30 mouse cellular contexts compared by ENCODE assay signal in genomic region chr13:23510127-23510526, GRCm38 (mm10). TPM values are rescaled to one million over a fixed set of nuclear protein-coding genes. Genes with fewer than 3 reads are reported as not detected.
DNase-seq lines count a peak whose midpoint lies in the region; ATAC-seq and TF ChIP-seq lines count a peak whose summit lies in the region.
"Had no signal": no experiment of that assay in that cellular context is flagged by ENCODE, and none has a peak within 500 bp of the region (broad histone marks: within the 10 kb centered on the region; RNA-seq: fewer than 3 reads in every experiment).

No protein-coding gene starts in this region.

- no peak overlapping the region for H3K9ac ChIP-seq in heart, embryonic 13.5 days
- no peak overlapping the region for H3K9ac ChIP-seq in intestine, embryonic 16.5 days (ENCODE audit: low read depth, low read length)
- no peak overlapping the region for H3K9ac ChIP-seq in forebrain, postnatal 0 days
- H3K9ac ChIP-seq: embryonic facial prominence, embryonic 15.5 days; forebrain, embryonic 12.5 days; hindbrain, embryonic 14.5 days; liver, embryonic 14.5 days; midbrain, embryonic 15.5 days; stomach, embryonic 15.5 days had no signal

- H3K9me3 ChIP-seq in heart, embryonic 13.5 days: no peaks in the 10 kb centered on the region
- H3K9me3 ChIP-seq in intestine, embryonic 16.5 days (ENCODE audit: control insufficient read depth, low read length): no peaks in the 10 kb centered on the region
- H3K9me3 ChIP-seq in forebrain, postnatal 0 days (ENCODE audit: low read length): no peaks in the 10 kb centered on the region
- H3K9me3 ChIP-seq: embryonic facial prominence, embryonic 15.5 days; forebrain, embryonic 12.5 days; heart, embryonic 10.5 days; midbrain, embryonic 10.5 days; midbrain, embryonic 15.5 days; stomach, embryonic 15.5 days had no signal

- H3K4me1 ChIP-seq in heart, embryonic 13.5 days: peaks cover 33% of the 10 kb centered on the region
- H3K4me1 ChIP-seq in intestine, embryonic 16.5 days (ENCODE audit: control insufficient read depth, insufficient read depth, low read length): peaks cover 13% of the 10 kb centered on the region; the same call in 1 of the 2 replicates
- no peaks in the 10 kb centered on the region; the same call in 1 of the 2 replicates for H3K4me1 ChIP-seq in forebrain, postnatal 0 days (ENCODE audit: insufficient read depth)

- H3K27me3 ChIP-seq in heart, embryonic 13.5 days (replicated peaks): no peaks in the 10 kb centered on the region
- H3K27me3 ChIP-seq in intestine, embryonic 16.5 days (replicated peaks; ENCODE audit: control insufficient read depth, insufficient read depth, low read length): no peaks in the 10 kb centered on the region
- no peaks in the 10 kb centered on the region for H3K27me3 ChIP-seq in forebrain, postnatal 0 days (ENCODE audit: insufficient read depth, low read length)
- H3K27me3 ChIP-seq: embryonic facial prominence, embryonic 15.5 days; stomach, embryonic 15.5 days had no signal

- TF ChIP-seq CTCF in forebrain, postnatal 0 days (IDR thresholded peaks at IDR 0.05; ENCODE audit: low read depth): no peak

- intact Hi-C loops in heart, postnatal 36 days (cut with DNase I): loop anchor here (10.0 kb wide), 1 partner anchor 1565 kb away; the partner anchor contains the start of gene Zfp184

- H3K36me3 ChIP-seq in heart, embryonic 13.5 days: no peaks in the 10 kb centered on the region
- no peaks in the 10 kb centered on the region for H3K36me3 ChIP-seq in intestine, embryonic 16.5 days (ENCODE audit: control insufficient read depth, insufficient read depth, low read length)
- H3K36me3 ChIP-seq in forebrain, postnatal 0 days (ENCODE audit: insufficient read depth): no peaks in the 10 kb centered on the region
- H3K36me3 ChIP-seq: embryonic facial prominence, embryonic 15.5 days; forebrain, embryonic 12.5 days; heart, embryonic 10.5 days; midbrain, embryonic 10.5 days; midbrain, embryonic 15.5 days; stomach, embryonic 15.5 days had no signal

- WGBS in heart, embryonic 13.5 days: 21% methylated on average over 1 of the region's 1 CpGs
- WGBS in intestine, embryonic 16.5 days: 42% methylated on average over 1 of the region's 1 CpGs
- WGBS in forebrain, postnatal 0 days: 46% methylated on average over 1 of the region's 1 CpGs

- H3K4me3 ChIP-seq in heart, embryonic 13.5 days: no peak overlapping the region
- H3K4me3 ChIP-seq in intestine, embryonic 16.5 days (ENCODE audit: low read length): no peak overlapping the region
- no peak overlapping the region for H3K4me3 ChIP-seq in forebrain, postnatal 0 days (ENCODE audit: low read depth, low read length)
- H3K4me3 ChIP-seq: embryonic facial prominence, embryonic 15.5 days; forebrain, embryonic 12.5 days; heart, embryonic 10.5 days; left cerebral cortex, adult 2 months; midbrain, embryonic 10.5 days; midbrain, embryonic 15.5 days; stomach, embryonic 15.5 days had no signal

- H3K27ac ChIP-seq in heart, embryonic 13.5 days (replicated peaks): 0 out of 2 replicates have a peak overlapping the region, but pooled peaks have one; percentile 21
- no peak overlapping the region for H3K27ac ChIP-seq in intestine, embryonic 16.5 days (ENCODE audit: low read length)
- no peak overlapping the region for H3K27ac ChIP-seq in forebrain, postnatal 0 days (ENCODE audit: low read depth, low read length)
- H3K27ac ChIP-seq: embryonic facial prominence, embryonic 15.5 days; forebrain, embryonic 12.5 days; heart, embryonic 10.5 days; hindbrain, embryonic 14.5 days; left cerebral cortex, adult 2 months; liver, embryonic 14.5 days; midbrain, embryonic 10.5 days; midbrain, embryonic 15.5 days; stomach, embryonic 15.5 days had no signal

- ATAC-seq in heart, embryonic 13.5 days (ENCODE audit: extremely low read depth, insufficient number of reproducible peaks, low FRiP score, low TSS enrichment): no peak
- peak; percentile 77 for ATAC-seq in intestine, embryonic 16.5 days
- ATAC-seq in forebrain, postnatal 0 days: no peak
- ATAC-seq: midbrain, embryonic 15.5 days had no signal

- no peak for DNase-seq in heart, postnatal 36 days
- peak; percentile 56 for DNase-seq in 3T3-L1 (ENCODE audit: low read depth, low spot score)
- DNase-seq in R1 (ENCODE audit: low read depth, low spot score): peak; percentile 74
- DNase-seq in forebrain, postnatal 0 days: no peak
- DNase-seq in thymus, postnatal 4 days: no peak
- DNase-seq: adrenal gland, postnatal 10 days; B cell, adult 2 months; cerebellum, adult 8-10 months; cerebellum, postnatal 25 days; gastrocnemius, postnatal 10 days; kidney, adult 8-10 months; kidney, postnatal 25 days; lung, adult 2 months; lung, postnatal 14 days had no signal

- no peak overlapping the region for H3K4me2 ChIP-seq in heart, embryonic 13.5 days
- H3K4me2 ChIP-seq in intestine, embryonic 16.5 days (ENCODE audit: low read depth, low read length): no peak overlapping the region
- H3K4me2 ChIP-seq in forebrain, postnatal 0 days (ENCODE audit: low read depth): no peak overlapping the region
- H3K4me2 ChIP-seq: embryonic facial prominence, embryonic 15.5 days; forebrain, embryonic 12.5 days; hindbrain, embryonic 14.5 days; midbrain, embryonic 15.5 days; stomach, embryonic 15.5 days had no signal

RNA-seq across cellular contexts. Expression of gene Hist1h4h, which starts 20.7 kb away (rescaled TPM):
- polyA plus RNA-seq in heart, embryonic 13.5 days (2015; fragmentation: Nextera tagmentation; extraction: Ambion mirVana): 6.3 and 7.2 TPM in 2 replicates
- total RNA-seq in heart, postnatal 36 days (2021): 100 to 1,000 TPM; 268 to 283 TPM
- polyA plus RNA-seq in intestine, embryonic 16.5 days (2015; fragmentation: Nextera tagmentation; extraction: Ambion mirVana): 3.5 and 3.7 TPM in 2 replicates
- 1,275 and 1,840 TPM in 2 replicates for total RNA-seq in forebrain, postnatal 0 days (2014; rRNA removed)
- 4.1 and 5.7 TPM in 2 replicates for polyA plus RNA-seq in forebrain, postnatal 0 days (2015; fragmentation: Nextera tagmentation; extraction: Ambion mirVana)

RNA-seq across cellular contexts. Expression of gene Btn2a2, which starts 21.5 kb away (rescaled TPM):
- polyA plus RNA-seq in heart, embryonic 13.5 days (2015; fragmentation: Nextera tagmentation; extraction: Ambion mirVana): 0.45 and 0.82 TPM in 2 replicates
- total RNA-seq in heart, postnatal 36 days (2021): not detected
- polyA plus RNA-seq in intestine, embryonic 16.5 days (2015; fragmentation: Nextera tagmentation; extraction: Ambion mirVana): 0.12 TPM in 2 replicates
- not detected in 2 replicates for total RNA-seq in forebrain, postnatal 0 days (2014; rRNA removed)
- 0.10 TPM in 1 of 2 replicates, not detected in the other for polyA plus RNA-seq in forebrain, postnatal 0 days (2015; fragmentation: Nextera tagmentation; extraction: Ambion mirVana)
- total RNA-seq: adrenal gland, postnatal 10 days; granulocyte monocyte progenitor cell, adult 5-6 weeks; hematopoietic stem cell, adult 5-6 weeks had no signal
- polyA plus RNA-seq: lung, adult 2 months; midbrain, embryonic 15.5 days; neural tube, embryonic 14.5 days; small intestine, adult 2 months; urinary bladder, adult 2 months had no signal

RNA-seq across cellular contexts. Expression of gene Hist1h2af, which starts 23.6 kb away (rescaled TPM):
- 2.0 and 3.0 TPM in 2 replicates for polyA plus RNA-seq in heart, embryonic 13.5 days (2015; fragmentation: Nextera tagmentation; extraction: Ambion mirVana)
- total RNA-seq in heart, postnatal 36 days (2021): 10 to 100 TPM; 14.1 to 19.0 TPM
- polyA plus RNA-seq in intestine, embryonic 16.5 days (2015; fragmentation: Nextera tagmentation; extraction: Ambion mirVana): 2.5 and 3.6 TPM in 2 replicates
- 135 and 227 TPM in 2 replicates for total RNA-seq in forebrain, postnatal 0 days (2014; rRNA removed)
- polyA plus RNA-seq in forebrain, postnatal 0 days (2015; fragmentation: Nextera tagmentation; extraction: Ambion mirVana): not detected in 2 replicates
- polyA plus RNA-seq: midbrain, embryonic 15.5 days; neural tube, embryonic 14.5 days had no signal

RNA-seq across cellular contexts. Expression of gene Hist1h3g, which starts 25.1 kb away (rescaled TPM):
- polyA plus RNA-seq in heart, embryonic 13.5 days (2015; fragmentation: Nextera tagmentation; extraction: Ambion mirVana): 4.1 and 5.5 TPM in 2 replicates
- 1 to 10 TPM; 2.5 to 4.1 TPM for total RNA-seq in heart, postnatal 36 days (2021)
- polyA plus RNA-seq in intestine, embryonic 16.5 days (2015; fragmentation: Nextera tagmentation; extraction: Ambion mirVana): 2.6 and 3.7 TPM in 2 replicates
- 116 and 134 TPM in 2 replicates for total RNA-seq in forebrain, postnatal 0 days (2014; rRNA removed)
- polyA plus RNA-seq in forebrain, postnatal 0 days (2015; fragmentation: Nextera tagmentation; extraction: Ambion mirVana): 0.50 TPM in 1 of 2 replicates, not detected in the other
- polyA plus RNA-seq: hindbrain, embryonic 14.5 days; midbrain, embryonic 15.5 days had no signal

RNA-seq across cellular contexts. Expression of gene Hist1h2bh, which starts 33.1 kb away (rescaled TPM):
- polyA plus RNA-seq in heart, embryonic 13.5 days (2015; fragmentation: Nextera tagmentation; extraction: Ambion mirVana): 0.32 and 0.52 TPM in 2 replicates
- 1 to 10 TPM in 1 of 2 experiments, under 1 TPM in 1; 0.94 to 1.9 TPM for total RNA-seq in heart, postnatal 36 days (2021)
- polyA plus RNA-seq in intestine, embryonic 16.5 days (2015; fragmentation: Nextera tagmentation; extraction: Ambion mirVana): 0.65 and 0.94 TPM in 2 replicates
- total RNA-seq in forebrain, postnatal 0 days (2014; rRNA removed): 12.5 and 17.0 TPM in 2 replicates
- polyA plus RNA-seq in forebrain, postnatal 0 days (2015; fragmentation: Nextera tagmentation; extraction: Ambion mirVana): 0.17 TPM in 1 of 2 replicates, not detected in the other
- polyA plus RNA-seq: hindbrain, embryonic 14.5 days; neural tube, embryonic 14.5 days had no signal

Comparison
In these comparisons a context has a peak if more than half of its experiments do, and no peak if none do; other contexts are left out.
1. DNase-seq: peak in 3T3-L1 (single experiment) and R1 (single experiment); none in heart, postnatal 36 days (0 of 2), forebrain, postnatal 0 days (single experiment) and thymus, postnatal 4 days (single experiment).